Mouse (Mus musculus) gonadal fat pad, adult 2 months (tissue): Measurements from ENCODE around the gene Pgls. TPM values are rescaled to one million over a fixed set of nuclear protein-coding genes. Genes with fewer than 3 reads are reported as not detected.

ENCODE experiments used
- DNase-seq: peaks from one replicate; pipeline ENCODE4 v3.0.0-alpha.2; 2012; ENCODE audit warnings: low read depth
- polyA plus RNA-seq: library from polyadenylated mRNA; depleted of rRNA; stranded (reverse); fragments of >200 nt; gene quantifications from 2 replicates; pipeline ENCODE4 v1.2.3, GENCODE M21; 2012

Gene Pgls
- polyA plus RNA-seq, 1 experiment = 111 TPM

- DNase-seq = no peak
These were observed 6.4 kb downstream of the Pgls start for GRCm38 (mm10) chr8:71598375-71598774.

DNA sequence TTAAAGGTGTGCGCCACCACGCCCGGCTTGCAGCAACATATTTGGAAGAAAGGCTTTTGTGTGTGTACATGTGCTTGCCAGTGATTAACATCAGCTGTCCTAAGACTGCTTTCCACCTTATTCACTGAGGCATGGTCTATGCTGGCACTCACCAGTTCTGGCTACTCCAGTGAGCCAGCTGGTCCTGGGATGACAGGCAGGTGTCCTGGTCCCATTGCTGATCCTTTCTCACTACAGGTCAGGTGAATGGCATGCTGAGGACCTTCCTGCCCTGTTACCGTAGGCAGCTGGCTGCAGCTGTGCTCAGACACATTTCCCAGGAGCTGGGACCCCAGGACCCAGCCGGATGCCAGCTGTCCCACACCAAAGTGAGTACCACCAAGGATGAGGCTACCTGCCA, 6.9 kb downstream of the Pgls start:
- DNase-seq = no peak

GRCm38 (mm10) chr8:71601939-71602665, 10.1 kb downstream of the Pgls start:
- no peak for DNase-seq

DNA sequence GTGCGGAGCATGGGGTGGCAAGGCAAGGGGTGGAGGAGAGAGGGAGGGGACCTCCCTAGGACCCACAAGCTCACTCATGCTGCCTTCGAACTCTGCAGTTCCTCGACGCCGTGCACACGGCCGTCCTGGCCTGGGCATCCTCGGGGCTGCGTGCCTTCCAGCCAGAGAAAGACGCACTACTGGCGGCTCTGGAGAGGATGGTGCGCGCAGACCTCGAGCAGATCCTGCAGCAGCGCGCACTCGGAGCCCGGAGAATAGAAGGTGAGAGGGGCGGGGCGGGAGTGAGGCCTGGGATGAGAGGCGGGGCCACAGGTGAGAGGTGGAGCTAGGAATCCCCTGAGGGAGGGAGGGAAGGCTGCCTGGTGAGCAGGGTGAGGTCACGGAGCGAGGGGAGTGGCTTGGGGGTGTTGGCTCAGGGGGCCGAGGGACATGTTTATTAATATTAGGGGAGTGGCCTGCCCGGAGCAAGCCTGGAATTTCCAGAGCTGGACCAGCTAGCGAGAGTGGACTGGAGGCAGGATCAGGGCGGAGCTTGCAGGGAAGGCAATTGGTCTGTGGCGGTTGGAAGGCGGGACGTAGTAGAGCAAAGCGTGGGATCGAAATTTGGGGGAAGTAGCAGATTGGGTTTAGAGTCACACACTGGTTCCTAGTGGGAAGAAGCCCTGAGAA, 10.8 kb downstream of the Pgls start:
- no peak for DNase-seq

DNA sequence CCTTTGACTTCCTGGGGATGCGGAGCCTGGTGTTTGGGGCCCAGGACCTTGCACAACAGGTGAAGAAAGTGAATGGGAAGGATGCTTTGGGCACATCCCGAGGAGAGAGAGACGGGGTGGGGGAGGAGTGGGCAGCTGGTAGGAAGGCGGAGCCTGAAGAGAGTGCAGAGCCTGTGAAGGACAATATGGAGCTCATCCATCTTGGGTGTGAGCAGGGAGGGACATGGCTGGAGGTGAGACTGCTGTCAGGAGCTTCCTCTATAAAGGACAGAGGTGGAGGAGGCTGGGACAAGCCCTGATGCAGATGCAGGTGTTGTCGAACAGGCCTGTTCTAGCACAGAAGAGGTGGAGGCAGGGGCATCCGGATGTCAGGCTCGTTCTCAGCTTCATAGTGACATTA, 12.0 kb downstream of the Pgls start:
- DNase-seq = no peak

GRCm38 (mm10) chr8:71610822-71611651, 19.1 kb downstream of the Pgls start, which contains the start of gene Colgalt1:
Gene Colgalt1 (plus strand): TSS chr8:71610998.
- peak; percentile 87 for DNase-seq

GRCm38 (mm10) chr8:71612141-71612540, 20.2 kb downstream of the Pgls start:
- no peak for DNase-seq

GRCm38 (mm10) chr8:71613418-71613817, 21.4 kb downstream of the Pgls start:
- no peak for DNase-seq

GRCm38 (mm10) chr8:71619786-71620185, 27.8 kb downstream of the Pgls start:
- no peak for DNase-seq

- no peak for DNase-seq
These were observed 33.1 kb downstream of the Pgls start for GRCm38 (mm10) chr8:71625088-71625487.

- DNase-seq = no peak
These were observed 34.8 kb downstream of the Pgls start for GRCm38 (mm10) chr8:71626753-71627152.

GRCm38 (mm10) chr8:71627265-71628099, 35.5 kb downstream of the Pgls start:
- DNase-seq = no peak

DNA sequence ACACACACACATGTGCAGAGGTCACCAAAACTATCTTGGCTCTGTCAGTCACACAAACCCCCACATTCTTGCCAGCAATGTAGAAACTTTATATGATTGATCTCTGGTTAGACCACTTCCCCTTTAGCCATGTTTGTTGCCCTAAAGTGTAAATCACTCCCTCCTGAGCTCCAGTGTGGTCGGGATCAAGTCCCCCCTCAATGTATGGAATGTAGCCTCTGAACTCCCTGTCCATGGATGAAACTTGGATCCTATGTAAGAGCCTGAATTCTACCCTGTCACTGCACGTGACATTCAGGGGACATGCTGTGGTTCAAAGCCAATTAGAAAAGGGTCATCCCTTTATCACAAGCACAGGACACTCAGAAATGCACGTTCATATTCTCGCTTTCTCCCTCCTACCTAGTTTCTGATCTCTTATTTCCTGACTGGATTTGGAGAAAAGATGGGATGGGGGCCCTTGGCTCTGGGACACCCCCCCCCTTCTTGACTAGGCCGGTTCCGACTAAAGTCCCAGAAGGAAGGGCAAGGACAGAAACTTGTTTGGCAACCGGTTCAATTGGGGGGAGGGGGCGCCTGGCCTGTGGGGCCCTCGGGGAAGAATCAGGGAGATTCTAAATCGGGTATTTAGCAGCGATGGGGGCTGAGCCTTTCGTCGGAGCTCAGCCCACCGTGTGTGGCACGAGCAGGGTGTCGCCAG, 36.6 kb downstream of the Pgls start:
- DNase-seq = no peak

DNA sequence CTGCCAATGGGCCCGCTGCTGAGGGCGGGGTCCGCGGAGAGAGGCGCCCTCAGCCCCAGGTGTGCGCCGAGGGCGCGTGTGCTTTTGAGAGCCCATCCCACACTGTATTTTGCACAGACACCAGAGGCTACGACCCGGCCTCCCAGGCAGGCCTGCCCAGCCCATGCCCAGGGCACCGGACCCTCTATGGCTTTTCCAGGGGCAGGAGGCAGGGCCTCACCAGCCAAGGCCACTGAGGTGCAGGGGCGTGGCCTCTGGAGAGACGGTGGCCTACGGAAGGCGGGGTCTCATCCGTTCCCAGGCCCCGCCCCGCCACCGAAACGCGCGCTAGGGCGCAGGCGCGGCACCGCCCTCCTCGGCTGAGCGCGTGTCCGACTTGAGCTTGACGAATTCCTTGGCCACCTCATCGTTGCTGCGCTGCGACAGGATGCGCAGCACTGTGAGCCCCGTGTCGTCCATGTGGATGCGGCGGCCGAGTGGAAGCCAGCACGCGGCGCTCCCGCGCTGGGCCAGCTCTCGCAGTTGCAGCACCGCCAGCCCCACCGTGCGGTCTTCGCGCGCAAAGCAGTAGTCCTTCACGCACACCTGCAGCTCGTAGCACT, 37.2 kb downstream of the Pgls start:
- no peak for DNase-seq

DNA sequence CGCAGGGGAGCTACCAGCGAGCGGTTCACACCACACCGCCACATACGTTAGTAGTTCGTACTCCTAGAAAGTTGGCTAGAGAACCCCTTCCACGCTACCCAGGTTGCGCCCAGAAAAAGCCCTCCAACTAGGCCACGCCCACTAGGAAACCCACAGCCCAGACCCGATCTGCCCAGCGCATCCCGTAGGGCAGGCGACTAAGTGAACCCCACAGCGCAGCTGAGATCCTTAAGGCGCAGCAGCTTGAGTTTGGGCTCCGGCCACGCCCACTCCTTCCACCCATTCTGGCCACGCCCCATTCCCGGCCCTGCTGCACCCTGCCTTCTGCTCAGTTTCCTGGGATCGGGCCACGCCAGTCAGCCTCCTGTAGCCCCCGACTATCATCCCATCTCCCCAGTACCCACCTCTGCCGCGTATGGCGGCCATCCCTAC, 37.8 kb downstream of the Pgls start:
- no peak for DNase-seq

GRCm38 (mm10) chr8:71630761-71631160, 38.8 kb downstream of the Pgls start:
- no peak for DNase-seq

DNA sequence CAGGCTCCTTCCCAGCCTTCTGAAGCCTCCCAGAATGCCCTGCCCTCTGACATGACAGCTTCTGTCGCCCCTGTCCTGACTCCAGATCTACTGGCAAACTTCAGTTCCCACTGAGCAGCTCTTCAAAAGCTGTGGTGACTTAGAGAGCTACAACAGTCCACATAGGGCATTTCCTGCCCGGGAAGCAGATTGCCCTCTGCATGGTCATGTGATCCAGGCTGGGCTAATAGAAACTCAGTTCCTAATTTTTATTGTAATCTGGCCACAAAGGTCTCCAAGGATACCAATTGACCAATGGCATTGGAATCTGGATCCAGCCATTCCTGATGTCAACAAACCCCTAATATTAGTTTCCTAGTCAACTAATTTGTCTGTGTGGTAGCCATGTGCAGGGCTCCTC, 39.9 kb downstream of the Pgls start:
- DNase-seq = no peak

- no peak for DNase-seq
These were observed 41.2 kb downstream of the Pgls start for GRCm38 (mm10) chr8:71633164-71633563.

DNA sequence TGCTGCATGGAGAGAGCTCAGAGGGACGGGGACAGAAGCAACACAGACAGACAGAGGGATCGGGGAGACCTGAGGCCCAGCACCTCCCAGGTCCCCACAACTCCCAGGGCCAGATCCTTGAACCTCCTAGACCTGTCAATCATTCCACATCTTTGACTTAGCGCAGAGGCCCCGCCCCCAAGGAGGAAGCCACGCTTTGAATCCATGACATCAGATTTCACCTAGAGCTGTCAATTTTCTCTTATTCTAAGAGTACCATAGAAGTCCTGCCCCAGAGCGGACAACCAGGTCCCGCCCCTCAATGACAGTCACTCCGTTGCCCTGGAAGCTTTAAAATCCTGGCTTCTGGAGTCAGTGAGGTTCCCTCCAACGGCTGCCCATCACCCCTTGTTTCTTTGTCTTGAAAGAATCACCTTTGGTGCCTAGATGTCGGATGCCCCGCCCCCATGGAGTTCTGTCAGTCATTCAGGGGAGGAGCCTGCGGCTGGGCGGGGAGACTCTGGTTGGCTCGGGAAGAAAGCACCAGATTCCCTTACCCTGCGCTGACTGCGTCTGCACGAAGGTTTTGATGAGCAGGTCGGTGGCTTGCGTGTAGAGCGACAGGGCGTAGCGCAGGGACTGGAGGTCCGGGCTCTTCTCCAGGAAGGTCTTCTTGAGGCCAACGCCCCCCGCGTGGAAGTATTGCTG, 42.1 kb downstream of the Pgls start:
- DNase-seq = no peak
